Mouse (Mus musculus): ENCODE measurements at regions not wholly inside any gene's neighbourhood (a gene's known extent, or its start where the extent isn't known, plus 50 kb on each side); places are given as distances from the start of the nearest gene placed in this dataset. TPM values are rescaled to one million over a fixed set of nuclear protein-coding genes. Genes with fewer than 3 reads are reported as not detected.

GRCm38 (mm10) chr8:64342397-64342796, 136.3 kb upstream of the Tll1 start:
- DNase-seq, result no peak

DNA sequence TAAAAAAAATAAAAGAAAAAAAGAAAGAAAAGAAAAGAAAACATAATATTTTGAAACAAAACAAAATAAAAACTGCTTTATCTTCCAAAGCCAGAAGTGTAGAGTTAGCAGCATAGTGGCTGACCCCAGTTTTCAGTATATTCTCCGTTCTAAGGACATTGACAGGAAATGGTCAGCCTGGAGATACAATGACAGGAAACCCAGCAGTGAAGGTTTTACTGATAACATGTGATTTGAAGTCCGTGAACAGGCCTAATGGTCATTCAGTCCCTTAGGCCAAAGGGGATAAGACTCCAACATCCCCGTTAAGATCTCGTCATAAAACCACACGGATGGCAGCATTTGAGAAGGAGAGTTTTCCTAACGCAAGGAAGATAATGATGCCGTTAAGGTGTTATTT, 131.3 kb upstream of the Tll1 start:
- no peak for DNase-seq

- no peak for DNase-seq
Observed at GRCm38 (mm10) chr8:64336546-64336945, 130.5 kb upstream of the Tll1 start.

GRCm38 (mm10) chr8:64335495-64335894, 129.4 kb upstream of the Tll1 start:
- DNase-seq, result no peak

GRCm38 (mm10) chr8:64323985-64324384, 117.9 kb upstream of the Tll1 start:
- DNase-seq, result peak in 1 of 2 experiments; percentile 24

GRCm38 (mm10) chr8:64320343-64320742, 114.3 kb upstream of the Tll1 start:
- DNase-seq, result no peak

- no peak for DNase-seq
Observed at GRCm38 (mm10) chr8:64319220-64319820, 113.2 kb upstream of the Tll1 start.

DNA sequence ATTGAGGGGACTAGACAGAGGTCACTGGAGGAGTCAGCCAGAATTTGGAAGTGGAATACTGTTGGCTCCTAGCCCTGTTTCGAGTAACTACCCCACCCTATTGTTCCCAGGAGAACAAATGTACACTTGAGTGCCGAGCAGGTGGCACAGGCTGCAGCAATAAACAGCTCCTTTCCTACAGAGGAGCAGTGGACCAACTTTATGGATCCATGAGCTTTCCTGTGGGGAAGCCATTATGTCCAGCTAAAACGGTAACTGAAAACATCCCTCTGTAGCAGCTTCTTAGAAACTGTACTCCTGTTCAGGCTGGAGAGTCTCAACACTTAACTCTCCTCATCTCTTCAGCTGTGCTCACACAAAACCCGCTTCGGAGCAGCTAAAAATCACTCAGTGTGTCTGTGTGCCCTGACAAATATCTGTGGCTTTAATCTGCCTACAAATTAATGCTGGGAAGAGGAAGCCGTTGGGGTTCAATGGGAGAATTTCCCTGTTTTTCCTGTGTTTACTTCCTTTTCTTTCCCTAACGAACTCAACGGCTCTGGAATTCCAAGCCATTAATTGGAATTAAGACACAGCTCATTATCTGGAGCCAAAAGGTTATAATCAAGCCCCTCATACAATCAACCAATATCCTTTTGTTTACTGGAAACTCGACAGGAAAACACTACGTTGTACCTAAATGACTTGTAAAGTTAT, 112.6 kb upstream of the Tll1 start:
- DNase-seq, result no peak

GRCm38 (mm10) chr8:64317815-64318214, 111.7 kb upstream of the Tll1 start:
- DNase-seq, result no peak

DNA sequence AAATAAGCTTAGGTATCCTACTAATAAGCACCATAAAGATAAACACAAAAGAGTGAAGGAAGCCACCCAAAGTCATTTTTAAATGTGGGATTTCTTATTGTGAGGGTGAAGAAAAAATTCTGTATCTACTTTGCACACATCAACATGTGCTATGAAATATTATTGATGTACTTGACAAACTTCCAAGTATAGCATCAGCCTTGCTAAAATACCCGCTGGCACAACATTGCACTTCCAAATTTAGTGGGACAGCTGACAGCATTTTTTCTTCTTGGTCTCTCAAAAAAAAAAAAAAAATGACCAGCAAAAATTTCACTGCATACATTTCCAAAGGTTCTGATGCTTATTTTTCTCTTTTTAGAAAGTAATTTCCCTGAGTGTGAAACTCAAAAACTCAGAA, 101.9 kb upstream of the Tll1 start:
- no peak for DNase-seq

DNA sequence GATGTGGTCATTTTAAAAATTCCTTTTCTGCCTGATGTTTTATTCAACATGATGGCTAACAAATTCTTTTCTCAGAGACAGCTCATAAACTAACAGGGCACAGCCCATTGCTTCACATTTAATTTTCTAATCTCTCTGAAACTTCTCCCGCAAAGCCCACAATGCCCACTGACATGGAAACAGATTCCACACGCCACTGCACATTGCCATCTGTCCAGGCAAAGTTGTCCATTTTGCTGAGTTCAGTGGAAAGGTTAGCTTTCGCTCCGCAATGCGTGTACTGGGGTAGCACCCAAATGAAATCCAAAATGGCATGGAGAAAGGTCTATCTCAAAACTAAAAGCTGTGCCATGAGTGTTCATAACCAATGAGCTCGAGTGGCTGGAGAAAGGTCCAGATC, 76.7 kb upstream of the Tll1 start:
- no peak for DNase-seq

GRCm38 (mm10) chr8:64281598-64281997, 75.5 kb upstream of the Tll1 start:
- DNase-seq, result no peak

- DNase-seq, result no peak
Observed at GRCm38 (mm10) chr8:64280391-64280790, 74.3 kb upstream of the Tll1 start.

DNA sequence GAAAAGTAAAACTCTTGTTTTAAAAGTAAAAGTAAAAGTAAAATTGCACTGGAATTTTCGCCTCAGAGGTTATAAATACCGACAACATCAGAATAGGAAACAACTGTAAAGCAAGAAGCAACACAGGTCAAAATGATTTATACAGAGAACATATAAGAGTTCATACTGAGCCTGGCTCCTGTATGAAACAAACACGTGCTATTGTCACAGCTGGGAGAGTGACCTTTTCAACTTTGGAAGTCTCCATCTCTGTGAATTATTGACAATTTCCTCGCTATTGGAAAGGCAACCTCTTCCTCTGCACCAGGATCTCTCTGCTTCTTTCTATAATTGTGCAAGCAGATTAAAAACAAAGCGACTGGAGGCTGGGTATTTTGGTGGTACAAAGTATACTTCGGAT, 70.0 kb upstream of the Tll1 start:
- DNase-seq, result no peak

DNA sequence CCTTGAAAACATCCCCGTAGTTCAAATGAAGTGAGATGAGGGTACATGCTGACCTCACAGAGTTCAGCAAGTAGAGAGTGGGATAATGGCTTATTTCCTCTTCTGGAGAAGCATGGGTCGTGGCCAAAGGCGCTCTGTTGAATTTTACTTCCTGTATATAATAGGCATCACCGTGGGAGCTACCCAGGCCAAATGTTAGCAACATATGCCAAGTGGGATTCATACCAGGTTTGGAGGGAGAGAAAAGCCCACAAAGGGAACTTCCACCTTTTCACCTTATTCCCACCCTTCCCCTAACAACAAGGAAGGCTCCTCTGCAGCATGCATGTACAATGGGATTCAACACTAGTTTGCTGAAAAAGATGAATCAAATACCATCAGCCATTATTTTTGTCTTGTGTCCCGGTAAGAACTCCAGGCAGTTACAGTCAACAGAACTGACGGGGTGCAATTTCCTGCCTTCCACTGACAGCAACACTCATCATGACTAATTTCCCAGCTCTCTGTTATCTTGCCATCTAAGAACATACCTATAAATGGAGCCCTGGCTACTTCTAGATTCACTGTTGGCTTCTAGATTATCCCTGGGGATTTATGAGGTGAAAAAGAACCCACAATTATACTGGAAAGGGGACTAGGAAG, 59.4 kb upstream of the Tll1 start:
- no peak for DNase-seq

Small RNA genes lying in the stretch of these regions (microRNA-seq; reads per million reads assigned to microRNA genes)
- gene Mir710, result not detected
